Mouse (Mus musculus): Measurements from ENCODE around the gene Plvap.

- TF ChIP-seq POLR2A (IDR thresholded peaks at IDR 0.05; ENCODE audit: low read depth, low read length), result no peak
- TF ChIP-seq CTCF (IDR thresholded peaks at IDR 0.05; ENCODE audit: extremely low read depth, insufficient read length, insufficient replicate concordance, low read depth, low read length), result peak; percentile 55; the same call in 1 of the 2 replicates
These were observed 34.2 kb downstream of the Plvap start for GRCm38 (mm10) chr8:71477196-71477845.
